8 mouse cellular contexts compared by ENCODE assay signal in the genomic region with DNA sequence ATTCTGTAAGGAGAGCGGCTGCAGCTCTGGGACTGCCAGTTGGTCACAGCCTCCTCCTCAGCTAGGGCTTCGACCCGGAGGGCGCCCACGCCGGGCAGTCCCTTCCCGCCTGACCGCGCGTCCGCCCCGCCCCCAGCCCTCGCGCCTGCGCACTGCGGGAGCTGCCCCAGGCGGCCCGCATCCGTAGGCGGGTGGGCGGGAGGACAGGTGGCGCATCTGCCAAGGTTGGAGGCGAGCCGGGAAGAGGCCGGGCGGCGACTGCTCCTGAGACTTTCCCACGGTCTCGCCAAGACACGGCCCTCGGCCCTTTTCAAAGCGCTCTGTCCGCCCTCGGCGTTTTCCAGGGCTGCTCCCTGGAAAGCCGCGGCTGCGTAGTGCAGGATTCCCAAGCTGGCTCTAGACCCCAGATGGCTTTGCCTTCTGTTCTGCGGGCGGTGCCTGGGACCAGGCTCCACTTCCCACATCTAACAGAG. TPM values are rescaled to one million over a fixed set of nuclear protein-coding genes. Genes with fewer than 3 reads are reported as not detected.
DNase-seq lines count a peak whose midpoint lies in the region; ATAC-seq and TF ChIP-seq lines count a peak whose summit lies in the region.

Gene Gm960 (minus strand): TSS at position 464 of the 473 bp plus-strand sequence.

- 0 out of 2 replicates have a peak, but pooled peaks have one; percentile 8 for TF ChIP-seq POLR2A in liver, adult 2 months (IDR thresholded peaks at IDR 0.05; ENCODE audit: extremely low read depth, insufficient read depth, low read length)

- H3K9ac ChIP-seq in embryonic facial prominence, embryonic 12.5 days: peak within 1 kb of the TSS; percentile 57
- peak within 1 kb of the TSS; percentile 69 for H3K9ac ChIP-seq in liver, adult 2 months (ENCODE audit: low read depth, low read length)

- DNase-seq in layer of hippocampus, adult 11-12 months (ENCODE audit: low spot score): peak; percentile 81
- no peak for DNase-seq in layer of hippocampus, adult 9-10 months (ENCODE audit: low spot score)
- DNase-seq in heart, adult 9 months (ENCODE audit: low spot score in 2 of 2): peak; percentile 32 to 42
- peak; percentile 62 for DNase-seq in kidney, adult 9 months
- DNase-seq in liver, adult 2 months (ENCODE audit: extremely low read depth, low read depth, low spot score): peak; percentile 55
- DNase-seq in neural tube, embryonic 10.5 days (ENCODE audit: extremely low spot score, low spot score): peak; percentile 86
- peak; percentile 88 for DNase-seq in testis, postnatal 14 days (ENCODE audit: low spot score)

- whole genome bisulfite sequencing in embryonic facial prominence, embryonic 12.5 days: under 1% methylated on average over 40 of the region's 40 CpGs
- under 1% methylated on average over 40 of the region's 40 CpGs for WGBS in liver, adult 2 months

- peak within 1 kb of the TSS; percentile 51 for H3K4me3 ChIP-seq in embryonic facial prominence, embryonic 12.5 days
- peak within 1 kb of the TSS; percentile 71 for H3K4me3 ChIP-seq in liver, adult 2 months (ENCODE audit: insufficient read depth, low read depth, low read length)

- no peak for TF ChIP-seq CTCF in liver, adult 2 months (IDR thresholded peaks at IDR 0.05; ENCODE audit: low read depth, low read length)

- ATAC-seq in embryonic facial prominence, embryonic 12.5 days (ENCODE audit: insufficient number of reproducible peaks, insufficient read depth, low FRiP score, low TSS enrichment): no peak

- H3K9me3 ChIP-seq in embryonic facial prominence, embryonic 12.5 days: no peaks in the 10 kb centered on the region

- 0 out of 2 replicates have a peak, but pooled peaks cover 4% of the 10 kb centered on the region for H3K4me1 ChIP-seq in embryonic facial prominence, embryonic 12.5 days
- H3K4me1 ChIP-seq in liver, adult 2 months (ENCODE audit: control insufficient read depth, insufficient read depth, low read length): peaks cover 16% of the 10 kb centered on the region

- peak within 1 kb of the TSS; percentile 91 for H3K4me2 ChIP-seq in embryonic facial prominence, embryonic 12.5 days (replicated peaks)

- no peak within 1 kb of the TSS for H3K27ac ChIP-seq in embryonic facial prominence, embryonic 12.5 days
- peak within 1 kb of the TSS; percentile 30; the same call in 1 of the 2 replicates for H3K27ac ChIP-seq in liver, adult 2 months (replicated peaks; ENCODE audit: insufficient read depth, low read depth, low read length)

- no peaks in the 10 kb centered on the region for H3K36me3 ChIP-seq in embryonic facial prominence, embryonic 12.5 days
- no peaks in the 10 kb centered on the region for H3K36me3 ChIP-seq in liver, adult 2 months (ENCODE audit: control insufficient read depth, insufficient read depth, low read length)

- H3K27me3 ChIP-seq in embryonic facial prominence, embryonic 12.5 days: peaks cover 50% of the 10 kb centered on the region
- no peaks in the 10 kb centered on the region for H3K27me3 ChIP-seq in liver, adult 2 months (ENCODE audit: control insufficient read depth, insufficient read depth, low read length)

- H3K79me2 ChIP-seq in liver, adult 2 months (ENCODE audit: control insufficient read depth, insufficient read depth, low read length): no peaks in the 10 kb centered on the region

RNA-seq across cellular contexts. Expression of gene Gm960, which starts in this region (rescaled TPM):
- polyA plus RNA-seq in embryonic facial prominence, embryonic 12.5 days (2016; fragmentation: Nextera tagmentation; extraction: Ambion mirVana): 4.7 and 7.7 TPM in 2 replicates
- 0.09 and 0.40 TPM in 2 replicates for total RNA-seq in liver, adult 2 months (2014; rRNA removed)
- polyA plus RNA-seq in liver, adult 2 months (2012; rRNA removed): 0.34 and 0.61 TPM in 2 replicates

Comparison
In these comparisons a context has a peak if more than half of its experiments do, and no peak if none do; other contexts are left out.
1. Peak in DNase-seq, H3K4me3 ChIP-seq, H3K27ac ChIP-seq and H3K9ac ChIP-seq in liver, adult 2 months; RNA of the gene not detected or under 1 TPM.